In genomic region chr3:83706531-83707243, GRCm38 (mm10) we compare ENCODE assay signal across 8 mouse cellular contexts. TPM values are rescaled to one million over a fixed set of nuclear protein-coding genes. Genes with fewer than 3 reads are reported as not detected.
DNase-seq lines count a peak whose midpoint lies in the region; ATAC-seq and TF ChIP-seq lines count a peak whose summit lies in the region.

No protein-coding gene starts in this region.

- H3K27me3 ChIP-seq in forebrain, postnatal 0 days (ENCODE audit: insufficient read depth, low read length), result no peaks in the 10 kb centered on the region
- H3K27me3 ChIP-seq in forebrain, embryonic 11.5 days (ENCODE audit: control insufficient read depth, insufficient read depth, low read length), result no peaks in the 10 kb centered on the region

- ATAC-seq in forebrain, postnatal 0 days, result no peak
- ATAC-seq in forebrain, embryonic 11.5 days (replicated peaks; ENCODE audit: low FRiP score), result no peak

- no peaks in the 10 kb centered on the region for H3K4me1 ChIP-seq in forebrain, postnatal 0 days (ENCODE audit: insufficient read depth)
- H3K4me1 ChIP-seq in forebrain, embryonic 11.5 days (replicated peaks; ENCODE audit: control insufficient read depth, insufficient read depth, low read length), result no peaks in the 10 kb centered on the region

- H3K36me3 ChIP-seq in forebrain, postnatal 0 days (ENCODE audit: insufficient read depth), result no peaks in the 10 kb centered on the region
- H3K36me3 ChIP-seq in forebrain, embryonic 11.5 days (ENCODE audit: control insufficient read depth, insufficient read depth, low read length), result no peaks in the 10 kb centered on the region

- H3K27ac ChIP-seq in forebrain, postnatal 0 days (ENCODE audit: low read depth, low read length), result no peak overlapping the region
- no peak overlapping the region for H3K27ac ChIP-seq in forebrain, embryonic 11.5 days (ENCODE audit: low read depth, low read length)

- no peak for DNase-seq in forebrain, postnatal 0 days
- no peak for DNase-seq in forebrain, embryonic 11.5 days (ENCODE audit: low spot score)
- DNase-seq in ES-CJ7 (ENCODE audit: low read depth, low spot score), result peak; percentile 54
- DNase-seq in kidney, adult 11 months, result peak; percentile 8
- DNase-seq in lung, postnatal 4 days, result peak; percentile 54 to 62
- no peak for DNase-seq in cerebellum, adult 9-10 months
- DNase-seq in cerebellum, postnatal 4 days (ENCODE audit: low spot score in 2 of 2), result no peak
- DNase-seq in gastrocnemius, postnatal 36 days, result no peak

- intact Hi-C loops in gastrocnemius, postnatal 36 days (cut with DNase I), result no loop called here

- H3K4me2 ChIP-seq in forebrain, postnatal 0 days (ENCODE audit: low read depth), result no peak overlapping the region
- H3K4me2 ChIP-seq in forebrain, embryonic 11.5 days (ENCODE audit: low read depth, low read length, severe bottlenecking), result no peak overlapping the region

- H3K9me3 ChIP-seq in forebrain, postnatal 0 days (ENCODE audit: low read length), result no peaks in the 10 kb centered on the region
- H3K9me3 ChIP-seq in forebrain, embryonic 11.5 days (ENCODE audit: control insufficient read depth, low read length), result no peaks in the 10 kb centered on the region

- TF ChIP-seq CTCF in forebrain, postnatal 0 days (IDR thresholded peaks at IDR 0.05; ENCODE audit: low read depth), result peak; percentile 3; the same call in 1 of the 2 replicates

- H3K9ac ChIP-seq in forebrain, postnatal 0 days, result no peak overlapping the region
- H3K9ac ChIP-seq in forebrain, embryonic 11.5 days (ENCODE audit: low read length), result no peak overlapping the region

- WGBS in forebrain, postnatal 0 days, result 72% methylated on average over 13 of the region's 13 CpGs
- WGBS in forebrain, embryonic 11.5 days, result 75% methylated on average over 13 of the region's 13 CpGs

- H3K4me3 ChIP-seq in forebrain, postnatal 0 days (ENCODE audit: low read depth, low read length), result no peak overlapping the region
- no peak overlapping the region for H3K4me3 ChIP-seq in forebrain, embryonic 11.5 days (ENCODE audit: low read depth, low read length)

RNA-seq across cellular contexts. Expression of gene Sfrp2, which starts 59.4 kb away (rescaled TPM):
- 13.8 and 26.3 TPM in 2 replicates for total RNA-seq in forebrain, postnatal 0 days (2014; rRNA removed)
- polyA plus RNA-seq in forebrain, postnatal 0 days (2015; fragmentation: Nextera tagmentation; extraction: Ambion mirVana), result 20.1 and 24.2 TPM in 2 replicates
- 102 and 107 TPM in 2 replicates for polyA plus RNA-seq in forebrain, embryonic 11.5 days (2014; fragmentation: Nextera tagmentation; extraction: Ambion mirVana)
- 1 to 10 TPM; 3.7 to 5.4 TPM for total RNA-seq in gastrocnemius, postnatal 36 days (2021)

Comparison
In these comparisons a context has a peak if more than half of its experiments do, and no peak if none do; other contexts are left out.
1. DNase-seq: peak in ES-CJ7 (single experiment), kidney, adult 11 months (single experiment) and lung, postnatal 4 days (2 of 2); none in forebrain, postnatal 0 days (single experiment), forebrain, embryonic 11.5 days (single experiment), cerebellum, adult 9-10 months (single experiment), cerebellum, postnatal 4 days (0 of 2) and gastrocnemius, postnatal 36 days (0 of 2).